Mouse (Mus musculus): ENCODE results near the gene Bckdha. TPM values are rescaled to one million over a fixed set of nuclear protein-coding genes. Genes with fewer than 3 reads are reported as not detected.

Gene Bckdha
- total RNA-seq, 2 experiments from 2014 or later: 46.7 to 59.4 TPM

DNA sequence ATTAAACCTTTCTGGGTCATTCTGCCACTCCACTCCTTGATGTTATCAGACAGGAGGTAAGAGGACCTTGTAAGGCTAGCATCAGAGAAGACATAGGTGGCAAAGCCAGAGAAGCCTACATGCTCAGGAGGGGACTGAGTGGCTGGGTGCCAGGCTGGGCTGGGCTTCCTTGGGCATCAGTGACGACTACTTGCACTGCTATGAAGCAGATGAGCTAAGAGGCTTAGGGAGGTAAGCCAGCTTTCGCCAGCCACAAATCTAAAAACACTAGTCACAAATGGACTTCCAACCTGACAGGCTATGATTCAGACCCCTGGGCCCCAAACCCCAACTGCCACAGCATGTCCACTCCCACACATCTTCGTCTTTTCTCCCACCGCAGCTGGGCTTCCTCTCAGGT lies 14.2 kb downstream of the Bckdha start:
- no peak for DNase-seq

DNA sequence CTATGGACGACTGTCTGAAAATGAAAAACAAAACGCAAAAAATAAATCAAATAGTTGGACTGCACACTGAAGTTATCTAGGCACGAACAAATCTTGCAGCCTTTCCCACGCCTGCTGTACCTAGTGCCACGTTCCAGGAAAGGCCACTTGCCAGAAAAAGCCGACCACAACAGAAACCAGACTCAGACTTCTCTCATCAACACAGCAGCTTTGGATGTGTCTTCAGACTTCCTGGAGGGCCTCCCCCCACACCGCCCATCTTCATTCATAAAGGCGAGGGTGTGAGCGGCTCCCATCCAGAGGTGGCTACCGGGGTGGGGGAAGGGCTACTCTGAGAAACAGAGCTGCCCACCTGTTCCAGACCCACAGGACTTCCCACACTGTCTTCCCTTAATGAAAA lies 14.6 kb downstream of the Bckdha start:
- DNase-seq: no peak

DNA sequence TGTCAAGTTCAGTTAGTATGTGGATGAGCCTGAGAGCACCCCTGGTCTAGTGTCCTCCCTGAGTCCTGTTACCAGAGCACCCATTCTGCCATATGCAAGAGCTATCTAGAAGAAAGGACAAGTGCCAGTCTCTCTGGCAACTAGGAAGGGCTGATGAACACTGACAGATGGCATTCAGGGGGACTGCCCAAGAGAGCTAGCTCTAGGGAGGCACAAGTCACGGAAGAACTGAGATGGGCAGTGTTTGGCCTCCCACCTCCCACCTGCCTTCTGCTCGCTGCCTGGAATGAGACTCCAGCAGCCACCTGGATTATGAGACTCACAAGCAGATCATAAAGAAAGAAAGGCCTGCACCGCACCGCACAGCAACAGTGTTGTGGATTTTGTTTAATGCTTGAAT lies 19.0 kb downstream of the Bckdha start:
- no peak for DNase-seq

DNA sequence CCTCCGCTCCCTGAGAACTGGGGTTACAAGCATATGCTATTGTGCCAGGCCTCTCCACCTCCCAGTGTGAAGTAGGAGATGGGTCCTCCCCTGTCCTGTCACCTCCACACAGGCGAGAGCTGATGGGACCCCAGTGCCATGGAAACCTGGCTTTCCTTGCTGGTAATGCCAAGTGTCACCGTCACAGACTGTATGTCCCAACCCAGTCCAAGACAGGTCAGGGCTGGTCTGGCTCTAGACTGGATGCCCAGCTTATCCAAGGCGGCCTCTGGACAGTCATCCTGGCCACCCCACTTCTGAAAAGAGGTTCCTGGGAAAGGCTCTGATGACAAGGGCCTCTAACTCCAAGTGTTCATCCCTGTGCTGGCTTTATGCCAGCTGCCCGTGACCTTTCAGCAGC lies 21.7 kb downstream of the Bckdha start:
- DNase-seq: no peak

DNA sequence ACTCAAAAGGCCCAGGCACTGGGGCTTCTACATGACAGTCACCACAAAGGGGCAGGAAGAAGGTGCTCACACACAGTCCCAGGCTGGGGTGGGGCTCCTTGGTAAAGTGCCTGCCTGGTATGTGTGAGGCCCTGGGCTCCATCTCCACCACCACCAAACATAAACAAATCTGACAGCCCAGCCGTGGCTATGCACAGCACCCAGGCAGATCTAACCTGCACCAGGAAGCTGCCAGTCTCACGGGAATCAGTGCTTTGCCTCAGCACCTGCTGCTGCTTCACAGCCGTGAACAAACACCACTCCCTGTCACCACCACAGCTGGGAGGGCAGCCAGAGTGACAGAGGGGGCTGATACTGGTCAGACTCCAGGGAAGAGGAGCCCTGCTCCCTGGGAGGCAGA lies 22.4 kb downstream of the Bckdha start:
- DNase-seq: no peak

DNA sequence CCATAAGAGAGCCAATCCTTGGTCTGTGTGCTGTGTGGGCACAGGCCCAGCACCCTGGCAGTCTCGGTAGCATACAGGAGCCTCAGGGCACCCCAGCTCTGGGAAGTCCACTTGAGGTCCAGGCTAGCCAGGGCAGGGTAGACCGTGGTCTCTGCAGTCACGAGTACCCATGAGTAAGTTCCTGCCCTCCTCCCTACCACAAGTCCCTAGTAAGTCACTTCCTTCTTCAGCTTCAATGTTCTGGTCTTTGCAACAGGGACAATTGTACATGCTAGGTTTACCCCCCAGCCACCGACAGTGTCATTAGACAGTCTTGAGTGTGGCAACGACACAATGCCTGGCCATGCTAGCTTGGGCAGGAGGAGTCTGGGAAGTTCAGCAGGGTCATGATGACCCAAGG lies 26.1 kb downstream of the Bckdha start:
- no peak for DNase-seq

DNA sequence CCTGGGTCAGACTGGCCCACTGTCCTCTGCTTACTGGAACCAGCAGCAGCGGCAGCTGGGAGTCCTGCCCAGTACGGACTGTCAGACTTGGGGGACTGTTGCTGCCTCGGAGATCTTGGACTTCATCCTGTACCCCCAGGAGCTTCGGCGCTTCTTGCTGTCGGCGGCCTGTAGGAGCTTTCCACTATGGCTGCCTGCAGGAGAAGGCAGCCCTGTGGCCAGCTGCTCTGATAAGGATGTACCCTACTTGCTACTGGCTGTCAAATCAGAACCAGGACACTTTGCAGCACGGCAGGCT lies 30.5 kb downstream of the Bckdha start:
- DNase-seq: peak; percentile 32

DNA sequence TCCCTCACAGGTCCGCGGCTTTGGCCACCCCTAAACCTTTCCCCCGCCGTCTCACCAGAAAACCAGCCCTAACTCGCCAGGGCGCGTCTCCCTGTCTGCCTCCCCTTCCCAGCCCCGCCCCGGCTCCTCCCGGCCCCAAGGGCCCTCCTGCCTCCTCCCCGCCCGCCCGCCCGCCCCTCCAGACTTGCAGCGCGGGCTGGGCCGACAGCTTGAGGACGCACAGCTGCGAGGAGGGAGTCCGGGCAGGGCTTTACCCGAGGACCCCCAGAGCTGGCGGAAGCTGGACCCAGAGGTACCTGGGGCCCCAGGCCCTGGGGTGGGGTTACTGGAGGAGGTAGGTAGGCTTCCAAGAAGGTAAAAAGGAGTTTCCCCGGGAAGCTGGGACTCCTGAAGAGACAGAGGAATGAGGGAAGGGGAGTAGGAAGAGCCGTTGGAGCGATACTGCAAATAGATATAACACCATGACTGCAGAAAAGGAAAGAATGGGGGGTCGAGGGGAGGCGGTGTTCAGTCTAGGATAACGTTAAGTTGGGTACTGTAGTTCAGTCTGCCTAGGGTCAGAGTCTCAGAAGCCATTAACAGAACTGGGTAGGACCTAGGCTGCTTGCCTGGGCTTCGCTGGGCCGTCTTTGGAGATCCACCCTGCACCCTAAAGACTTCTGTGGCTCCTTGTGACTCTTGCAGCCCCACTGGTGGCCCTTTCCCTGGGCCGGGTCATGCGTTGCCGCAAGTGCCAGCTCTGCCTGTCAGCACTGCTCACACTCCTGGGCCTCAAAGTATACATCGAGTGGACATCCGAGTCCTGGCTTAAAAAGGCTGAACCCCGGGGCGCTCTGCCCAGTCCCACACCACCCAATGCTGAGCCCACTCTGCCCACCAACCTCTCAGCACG lies 31.1 kb downstream of the Bckdha start:
- DNase-seq: peak; percentile 74

DNA sequence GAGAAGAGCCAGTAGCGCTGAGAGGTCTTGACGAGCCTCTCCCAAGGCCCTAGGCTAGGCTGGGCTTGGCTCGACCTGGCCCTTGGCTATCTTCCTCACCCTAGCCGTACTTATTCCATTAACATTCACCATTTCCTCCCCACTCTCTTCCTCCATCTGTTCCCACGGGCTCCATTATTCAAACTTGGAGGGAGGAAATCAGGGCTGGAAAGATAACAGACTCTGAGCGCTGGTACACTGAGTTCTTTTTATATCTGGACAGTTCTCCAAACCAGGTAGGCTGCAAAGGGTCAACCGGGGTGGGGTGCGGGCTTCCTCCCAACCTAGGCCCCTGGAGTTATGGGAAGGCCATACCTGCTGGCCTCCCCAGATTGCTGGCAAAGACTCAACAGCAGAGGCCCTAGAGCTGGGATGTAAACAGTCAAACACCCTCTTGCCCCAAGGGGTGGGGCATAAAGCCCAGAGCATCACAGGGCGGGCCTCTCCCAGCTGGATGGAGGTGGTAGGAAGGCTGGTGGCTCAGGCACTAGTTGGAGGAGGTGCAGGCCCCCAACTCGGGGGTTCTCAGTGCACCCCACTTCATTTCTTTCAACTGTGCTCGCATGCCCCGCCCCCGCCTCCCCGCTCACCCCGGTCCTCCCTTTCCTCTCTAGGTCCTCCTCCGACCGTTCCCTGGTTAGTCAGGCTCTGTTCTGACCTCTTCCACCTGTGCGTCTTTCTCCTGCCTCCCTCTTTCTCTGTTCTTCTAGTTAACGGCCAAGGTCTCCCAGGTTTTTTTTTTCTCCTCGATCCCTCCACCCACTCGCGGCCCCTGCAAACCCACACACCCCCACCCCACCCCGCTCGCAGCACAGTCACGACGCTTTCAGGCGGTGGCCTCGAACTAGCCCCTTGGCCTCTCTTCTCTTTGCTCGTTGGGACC lies 32.0 kb downstream of the Bckdha start, which contains the start of gene B3gnt8:
Gene B3gnt8 (plus strand): TSS at position 146 of the 922 bp plus-strand sequence.
- DNase-seq: peak; percentile 62

DNA sequence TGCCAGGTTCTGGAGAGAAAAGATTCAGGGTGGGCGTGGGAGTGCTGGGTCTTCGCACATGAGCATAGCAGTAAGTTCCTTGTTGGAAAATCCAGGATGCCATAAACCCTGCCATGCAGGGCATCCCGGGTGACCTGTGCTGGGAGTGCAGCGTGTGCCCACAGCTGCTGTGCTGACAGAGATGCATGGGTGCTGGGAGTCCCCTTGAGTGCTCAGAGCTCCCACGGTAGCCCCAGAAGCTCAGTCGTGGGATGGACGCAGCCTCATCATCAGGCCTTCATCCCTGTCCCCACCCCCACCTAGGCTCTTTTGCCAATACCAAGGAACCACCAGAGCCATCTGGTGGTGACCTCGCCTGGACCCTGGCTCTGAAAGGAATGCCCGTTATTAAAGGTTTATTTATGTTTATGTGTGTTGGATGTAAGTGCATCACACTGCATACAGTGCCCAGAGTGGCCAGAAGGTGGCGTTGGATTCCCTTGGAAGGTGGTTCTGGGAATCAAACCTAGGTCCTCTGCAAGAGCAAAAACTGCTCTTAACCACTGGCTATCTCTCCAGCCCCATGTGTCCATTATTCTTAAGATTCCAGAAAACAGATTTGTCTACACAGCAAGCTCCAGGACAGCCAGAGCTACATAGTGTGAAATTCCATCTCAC lies 33.1 kb downstream of the Bckdha start:
- peak; percentile 51 for DNase-seq

DNA sequence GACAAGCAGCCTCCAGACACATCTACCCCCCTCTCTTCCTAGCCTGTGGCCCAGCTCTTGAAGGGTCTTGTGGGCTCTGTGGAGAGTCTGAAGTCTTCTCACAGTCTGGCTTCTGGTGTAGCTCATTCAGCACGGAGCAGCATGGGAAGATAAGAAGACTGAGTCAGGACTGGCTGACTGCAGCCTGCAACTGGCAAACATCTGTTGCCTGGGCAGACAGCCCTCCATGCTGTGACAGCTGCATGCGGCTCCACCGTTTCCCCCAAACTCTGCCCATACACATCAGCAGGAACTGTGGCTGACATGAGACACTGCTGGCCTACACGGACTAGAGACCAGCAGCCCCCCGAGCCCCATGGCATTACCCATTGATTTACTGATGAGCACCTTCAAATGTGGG lies 33.9 kb downstream of the Bckdha start:
- peak; percentile 66 for DNase-seq

DNA sequence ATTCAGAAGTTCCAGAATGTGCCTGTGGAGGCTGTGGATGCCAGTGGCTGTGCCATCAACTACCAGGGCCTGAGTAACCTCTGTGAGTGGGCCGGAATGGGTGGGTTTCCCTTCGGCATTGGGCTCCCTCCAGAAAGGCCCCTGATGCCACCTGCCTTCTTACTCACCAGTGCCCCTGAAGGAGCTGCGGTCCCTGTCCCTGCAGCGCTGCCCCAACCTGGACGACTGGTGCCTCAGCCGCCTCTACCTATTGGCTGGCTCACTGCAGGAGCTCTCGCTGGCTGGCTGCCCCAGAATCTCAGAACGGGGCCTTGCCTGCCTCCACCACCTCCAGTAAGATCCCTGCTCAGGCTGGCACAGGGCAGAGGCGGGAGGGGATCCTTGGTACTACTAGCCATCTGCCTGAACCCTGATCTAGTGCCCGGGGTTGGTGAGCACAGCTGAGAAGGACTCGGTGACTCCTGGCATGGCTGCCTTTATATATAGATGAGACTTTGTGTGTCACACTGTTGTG lies 34.9 kb downstream of the Bckdha start:
- DNase-seq: no peak

DNA sequence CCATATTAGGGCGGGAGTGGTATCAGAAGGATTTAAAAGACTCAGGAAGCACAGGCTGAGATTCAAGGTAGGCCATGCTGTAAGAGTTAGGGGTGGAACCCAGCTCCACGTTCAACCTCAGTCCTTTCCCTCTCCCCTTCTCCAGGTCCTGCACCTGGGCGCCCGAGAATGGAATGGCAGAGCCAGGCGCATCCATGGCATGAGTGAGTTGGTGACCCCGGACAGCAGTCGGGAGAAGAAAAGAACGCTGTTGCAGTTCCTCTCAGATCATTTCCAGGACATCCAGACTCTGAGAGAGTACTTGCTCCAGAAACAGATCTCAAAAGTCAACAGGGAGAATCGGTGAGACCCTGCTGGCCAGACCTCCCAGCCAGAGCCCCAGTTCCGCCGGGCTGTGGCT lies 38.0 kb downstream of the Bckdha start:
- peak; percentile 3 for DNase-seq

DNA sequence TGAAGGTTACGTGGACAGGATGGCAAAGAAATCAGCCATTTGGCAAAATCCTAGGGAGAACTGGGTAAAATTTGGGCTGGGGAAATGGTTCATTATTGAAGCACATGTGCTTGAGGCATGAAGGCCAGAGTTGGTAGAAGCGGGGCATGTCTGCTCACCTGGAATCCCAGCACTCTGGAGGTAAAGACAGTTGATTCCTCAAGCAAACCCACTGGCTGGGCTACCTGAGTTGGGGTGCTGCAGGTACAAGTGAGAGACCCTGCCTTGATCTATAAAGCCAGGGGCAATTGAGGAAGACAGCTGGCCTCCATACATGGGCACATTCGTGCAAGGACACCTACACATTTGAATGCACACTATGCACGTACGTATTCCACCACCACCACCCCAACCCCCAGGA lies 38.7 kb downstream of the Bckdha start:
- DNase-seq: peak; percentile 5

DNA sequence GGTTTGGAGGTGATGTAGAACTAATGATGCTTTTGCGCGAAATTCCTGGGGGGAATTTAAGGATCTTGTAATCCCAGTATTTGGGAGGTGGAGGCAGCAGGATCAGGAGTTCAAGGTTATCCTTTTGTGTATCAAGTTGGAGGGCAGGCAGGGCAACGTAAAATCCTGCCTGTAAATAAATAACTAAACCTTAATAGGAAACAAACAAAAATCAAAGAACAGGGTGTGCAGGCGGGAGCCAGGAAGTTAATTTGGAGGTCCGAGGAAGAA lies 39.1 kb downstream of the Bckdha start:
- no peak for DNase-seq

DNA sequence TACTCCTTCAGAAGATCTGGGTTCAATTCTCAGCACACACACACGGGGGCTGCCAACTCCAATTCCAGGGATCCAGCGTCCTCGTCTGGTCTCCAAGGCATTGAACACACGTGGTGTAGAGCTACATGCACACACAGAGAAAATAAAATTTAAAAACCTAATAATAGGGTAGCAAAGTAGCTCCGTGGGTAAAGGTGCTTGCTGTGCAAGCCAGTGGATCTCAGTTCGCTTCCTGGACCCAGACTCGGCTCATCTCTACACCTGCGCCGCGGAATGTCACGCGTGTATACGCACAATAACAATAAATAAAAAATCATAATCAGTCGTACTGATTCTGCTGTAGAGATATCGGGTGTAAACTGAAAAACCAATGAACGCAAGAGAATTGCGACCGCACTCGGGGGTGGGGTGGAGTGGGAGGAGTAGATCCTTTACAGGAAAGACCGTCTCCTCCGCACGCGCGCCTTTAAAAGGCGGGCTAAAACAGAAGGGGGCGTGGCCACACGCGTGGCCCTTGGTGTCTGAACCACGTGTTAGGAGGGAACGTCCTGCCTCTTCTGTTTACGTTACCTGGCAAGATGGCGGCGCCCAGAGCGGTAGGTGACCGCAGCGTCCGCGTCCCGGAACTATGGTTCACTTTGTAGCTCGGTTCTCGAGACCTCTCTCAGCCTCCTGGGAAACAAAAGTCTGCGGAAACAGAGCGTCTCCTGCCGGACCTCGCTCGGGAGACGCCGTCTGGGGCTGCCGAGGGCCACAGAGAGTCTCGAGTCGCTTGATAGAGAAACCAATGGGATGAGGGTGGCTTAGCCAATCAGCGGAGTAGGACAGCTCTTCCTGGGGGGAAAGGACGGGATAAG lies 39.7 kb downstream of the Bckdha start, which contains the start of gene Dmac2:
Gene Dmac2 (plus strand): TSS at position 550 of the 857 bp plus-strand sequence.
- DNase-seq: peak; percentile 93

DNA sequence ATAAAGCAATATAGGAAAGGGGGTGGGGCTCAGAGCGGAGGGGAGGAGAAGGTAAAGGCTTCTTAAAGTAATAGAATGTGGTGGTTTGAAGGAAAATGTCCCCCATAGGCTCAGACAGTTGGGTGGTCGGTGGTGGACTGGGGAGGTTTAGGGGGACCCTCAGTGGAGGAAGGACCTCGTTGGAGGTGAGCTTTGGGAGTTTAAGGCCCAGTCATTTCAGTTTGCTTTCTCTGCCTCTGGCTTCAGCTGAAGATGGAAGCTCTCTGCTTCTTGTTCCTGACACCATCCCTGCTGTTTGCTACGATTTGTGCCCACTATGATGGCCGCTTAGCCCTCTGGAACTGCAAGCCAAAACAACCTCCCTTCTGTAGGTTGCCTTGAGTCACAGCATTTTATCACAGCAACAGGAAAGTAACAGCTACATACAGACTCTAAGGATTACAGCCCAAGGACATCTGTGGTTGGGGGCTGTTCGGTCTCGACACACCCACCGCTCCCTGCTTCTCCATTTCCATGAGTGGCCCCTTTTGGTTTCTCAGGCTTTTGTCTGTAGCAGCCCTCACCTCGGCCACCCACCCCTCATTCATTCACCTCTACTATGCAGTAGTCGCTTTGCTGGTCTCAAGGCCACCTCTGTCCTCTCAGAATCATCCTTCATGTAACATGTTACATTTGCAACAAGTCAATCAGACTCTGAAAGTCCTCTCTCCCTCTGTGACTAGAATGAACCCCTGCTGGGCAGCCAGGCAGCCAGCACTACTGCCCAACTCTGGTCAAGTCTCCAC lies 41.2 kb downstream of the Bckdha start:
- no peak for DNase-seq

DNA sequence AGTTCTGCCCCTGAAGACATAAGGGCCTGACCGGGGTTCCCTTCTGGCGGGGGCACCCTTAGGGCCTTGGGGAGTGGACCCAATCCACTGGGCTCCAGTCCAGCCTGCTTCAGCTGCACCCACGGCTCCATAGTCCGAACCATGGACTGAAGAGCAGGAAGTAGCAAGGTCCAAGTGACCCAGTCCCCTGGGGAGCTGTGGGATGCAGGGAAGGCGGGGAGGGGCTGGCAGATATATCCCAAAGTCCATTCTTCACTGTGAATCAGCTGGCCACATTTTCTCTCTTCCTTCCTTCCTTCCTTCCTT lies 43.1 kb downstream of the Bckdha start, which contains the start of gene Erich4:
Gene Erich4 (minus strand): TSS at position 187 of the 306 bp plus-strand sequence.
- DNase-seq: no peak

DNA sequence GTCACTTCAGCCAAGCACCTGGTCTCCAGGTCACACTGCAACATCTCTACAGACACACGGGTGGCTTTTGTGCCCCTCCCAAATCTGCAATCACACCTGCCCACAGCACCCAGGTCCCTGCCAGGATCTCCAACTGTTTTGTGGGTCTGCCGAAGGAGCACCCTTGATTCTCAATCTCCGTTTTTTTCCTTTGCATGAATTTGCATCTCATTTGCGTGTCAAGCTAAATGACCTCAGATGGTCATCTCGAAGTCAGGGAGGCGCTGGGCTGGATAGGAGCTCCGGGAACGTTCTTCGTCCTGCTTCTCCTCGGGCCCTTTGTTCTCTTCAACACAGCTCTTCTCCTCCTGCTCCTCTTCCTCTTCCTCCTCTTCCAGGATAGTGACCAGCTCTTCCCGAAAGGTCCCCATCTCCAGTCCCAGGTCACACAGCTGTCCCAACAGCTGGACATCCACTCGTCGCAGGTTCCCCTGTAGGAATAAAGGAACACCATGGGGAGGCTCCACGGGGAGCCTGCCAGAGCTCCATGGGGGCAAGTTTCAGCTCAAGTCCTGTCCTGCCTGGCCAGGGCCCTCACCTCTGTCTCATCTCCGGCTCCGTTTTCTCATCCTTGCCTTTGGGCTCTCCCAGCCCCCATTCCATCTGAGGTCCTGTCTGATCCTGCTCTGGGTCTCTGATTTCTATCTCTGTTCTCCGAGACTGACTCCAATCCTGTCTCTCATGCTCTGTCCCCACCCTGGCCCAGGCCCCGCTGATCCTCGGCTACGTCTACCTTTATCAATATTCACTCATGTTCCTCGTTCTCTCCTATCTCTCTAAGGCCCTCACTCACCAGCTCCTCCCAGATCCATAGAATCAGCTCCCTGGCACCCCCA lies 43.7 kb downstream of the Bckdha start:
- DNase-seq: no peak

DNA sequence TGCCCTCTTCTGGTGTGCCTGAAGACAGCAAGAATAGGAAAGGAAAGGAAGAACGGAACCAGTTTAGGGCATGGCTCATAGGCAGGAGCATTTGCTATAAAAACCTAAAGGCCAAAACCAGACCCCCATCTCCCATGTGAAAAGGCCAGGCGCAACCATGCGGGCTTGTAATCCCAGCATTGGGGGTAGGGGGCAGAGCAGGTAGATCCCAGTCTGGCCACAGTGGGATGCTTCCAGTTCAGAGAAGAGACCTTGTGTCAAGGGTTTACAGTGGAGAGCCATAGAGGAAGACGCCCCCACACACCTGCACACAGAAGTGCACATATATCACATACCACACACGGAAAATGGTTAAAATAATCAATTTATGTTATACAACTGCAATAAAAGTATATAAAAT lies 44.7 kb downstream of the Bckdha start:
- no peak for DNase-seq
